Mouse (Mus musculus): ENCODE results near the gene Psen2. TPM values are rescaled to one million over a fixed set of nuclear protein-coding genes. Genes with fewer than 3 reads are reported as not detected.

Psen2 gene
- polyA plus RNA-seq, 1 experiment from 2014 or later, result 37.0 TPM

DNA sequence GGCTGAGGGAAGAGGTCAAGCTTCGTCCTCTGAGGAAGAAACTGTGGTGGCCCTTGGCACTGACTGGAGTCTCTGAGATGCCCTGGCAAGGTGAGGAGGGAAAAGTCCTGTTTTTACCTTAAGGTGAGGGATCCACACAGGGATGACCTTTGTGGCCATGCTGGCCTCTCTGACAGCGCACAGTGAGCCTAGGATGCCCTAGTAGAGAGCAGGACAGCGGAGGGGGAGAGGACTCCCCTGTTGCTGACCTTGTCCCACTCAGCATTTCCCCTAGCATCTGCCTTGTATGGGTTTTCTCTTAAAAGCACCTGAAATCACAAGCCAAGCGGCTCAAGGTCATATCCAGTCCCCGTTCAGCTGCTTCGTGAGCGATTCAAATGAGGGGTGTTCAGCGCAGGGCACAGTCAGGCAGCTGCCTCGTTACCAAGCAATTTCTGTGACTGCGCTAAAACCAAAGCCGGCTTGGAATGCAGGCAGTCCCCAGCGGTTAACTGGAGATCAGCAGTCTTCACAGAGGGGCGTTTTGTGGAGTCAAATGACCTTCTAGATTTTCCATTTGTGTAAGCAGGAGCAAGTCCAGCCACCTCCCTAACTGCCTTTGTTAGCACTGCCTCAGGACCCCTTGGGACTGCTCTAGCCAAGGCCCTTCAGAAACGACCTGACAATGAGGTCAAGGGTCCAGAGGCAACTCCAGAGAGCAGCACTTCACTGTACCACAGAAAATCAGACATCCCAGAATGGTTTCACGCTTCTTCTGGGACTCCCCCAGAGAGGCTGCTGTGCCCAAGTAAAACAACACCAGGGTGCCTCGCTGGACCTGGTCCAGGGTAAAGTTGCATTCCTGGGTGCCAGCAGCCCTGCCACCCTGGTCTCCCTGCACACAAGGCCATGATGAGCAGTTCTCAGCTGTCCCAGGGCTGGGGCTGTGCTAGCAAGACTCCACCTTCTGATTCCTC is 20.9 kb upstream of the Psen2 start:
- peaks cover 8% of the 10 kb centered on the region for H3K4me1 ChIP-seq (ENCODE audit: control insufficient read depth, low read depth, low read length)
- no peak overlapping the region for H3K27ac ChIP-seq (ENCODE audit: low read length)
- H3K9me3 ChIP-seq (replicated peaks; ENCODE audit: control insufficient read depth, low read length), result no peaks in the 10 kb centered on the region
- no peak overlapping the region for H3K9ac ChIP-seq (ENCODE audit: low read depth, low read length)
- ATAC-seq (ENCODE audit: low read depth), result no peak
- no peak overlapping the region for H3K4me3 ChIP-seq (ENCODE audit: low read depth, low read length)
- no peak overlapping the region for H3K4me2 ChIP-seq (ENCODE audit: low read depth, low read length)
- H3K36me3 ChIP-seq (ENCODE audit: control insufficient read depth, insufficient read depth), result no peaks in the 10 kb centered on the region
- 40% methylated on average over 16 of the region's 16 CpGs for WGBS (ENCODE audit: insufficient replicate concordance)
- H3K27me3 ChIP-seq (ENCODE audit: control insufficient read depth, insufficient read depth, low read depth, low read length), result no peaks in the 10 kb centered on the region

DNA sequence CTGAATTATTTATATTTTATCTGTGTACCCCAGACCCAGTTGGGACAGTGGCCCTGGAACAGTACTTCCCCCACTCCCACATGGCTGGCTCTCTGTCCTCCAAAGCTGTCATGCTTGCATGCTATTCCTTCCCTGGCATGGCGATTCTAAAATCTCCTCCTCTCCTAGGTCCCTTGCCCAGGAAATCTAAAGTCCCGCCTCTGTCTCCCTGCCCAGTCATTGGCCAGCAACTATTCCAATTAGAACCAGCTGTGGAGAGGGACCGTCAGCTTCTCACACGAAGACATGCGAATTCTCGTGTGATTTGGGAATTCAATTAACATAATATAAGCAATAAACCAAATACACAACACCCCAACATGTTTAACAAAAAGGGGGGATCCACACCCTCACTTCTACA is 19.3 kb upstream of the Psen2 start:
- H3K4me3 ChIP-seq (ENCODE audit: low read depth, low read length), result no peak overlapping the region
- H3K27me3 ChIP-seq (ENCODE audit: control insufficient read depth, insufficient read depth, low read depth, low read length), result no peaks in the 10 kb centered on the region
- no peaks in the 10 kb centered on the region for H3K36me3 ChIP-seq (ENCODE audit: control insufficient read depth, insufficient read depth)
- 67% methylated on average over 6 of the region's 6 CpGs for WGBS (ENCODE audit: insufficient replicate concordance)
- H3K9me3 ChIP-seq (replicated peaks; ENCODE audit: control insufficient read depth, low read length), result no peaks in the 10 kb centered on the region
- H3K9ac ChIP-seq (ENCODE audit: low read depth, low read length), result no peak overlapping the region
- no peak for ATAC-seq (ENCODE audit: low read depth)
- H3K4me1 ChIP-seq (ENCODE audit: control insufficient read depth, low read depth, low read length), result peaks cover 8% of the 10 kb centered on the region
- no peak overlapping the region for H3K27ac ChIP-seq (ENCODE audit: low read length)
- no peak overlapping the region for H3K4me2 ChIP-seq (ENCODE audit: low read depth, low read length)

DNA sequence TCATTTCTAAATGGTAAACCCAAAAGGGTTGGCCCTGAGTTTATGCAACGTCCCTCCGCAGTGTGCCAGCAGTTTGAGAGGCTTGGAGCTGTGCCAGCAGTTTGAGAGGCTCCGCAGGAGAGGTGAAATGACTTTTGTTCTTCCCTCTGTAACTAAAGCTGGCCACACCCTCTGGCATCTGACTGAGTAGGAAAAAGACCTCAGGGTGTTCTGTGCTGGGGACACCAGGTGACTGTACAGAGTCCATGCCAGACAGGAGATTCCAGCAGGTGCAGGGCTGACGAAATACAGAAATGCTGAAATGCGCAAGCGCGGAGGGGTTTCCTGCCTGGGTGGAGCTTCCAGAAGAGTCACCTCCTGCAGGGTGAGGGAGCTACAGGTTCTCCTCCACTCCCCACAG is 16.4 kb upstream of the Psen2 start:
- peak; percentile 93 for ATAC-seq (ENCODE audit: low read depth)
- Histone ChIP-seq H3K27me3 (ENCODE audit: control insufficient read depth, insufficient read depth, low read depth, low read length) (no peaks in the 10 kb centered on the region), H3K9me3 (replicated peaks; ENCODE audit: control insufficient read depth, low read length) (no peaks in the 10 kb centered on the region), H3K4me1 (ENCODE audit: control insufficient read depth, low read depth, low read length) (peaks cover 8% of the 10 kb centered on the region), H3K27ac (ENCODE audit: low read length) (peak overlapping the region; percentile 36; the same call in 1 of the 2 replicates), H3K9ac (ENCODE audit: low read depth, low read length) (no peak overlapping the region), H3K36me3 (ENCODE audit: control insufficient read depth, insufficient read depth) (no peaks in the 10 kb centered on the region), H3K4me2 (ENCODE audit: low read depth, low read length) (peak overlapping the region; percentile 37), H3K4me3 (ENCODE audit: low read depth, low read length) (no peak overlapping the region; the same call in 1 of the 2 replicates)
- 23% methylated on average over 7 of the region's 7 CpGs for WGBS (ENCODE audit: insufficient replicate concordance)

DNA sequence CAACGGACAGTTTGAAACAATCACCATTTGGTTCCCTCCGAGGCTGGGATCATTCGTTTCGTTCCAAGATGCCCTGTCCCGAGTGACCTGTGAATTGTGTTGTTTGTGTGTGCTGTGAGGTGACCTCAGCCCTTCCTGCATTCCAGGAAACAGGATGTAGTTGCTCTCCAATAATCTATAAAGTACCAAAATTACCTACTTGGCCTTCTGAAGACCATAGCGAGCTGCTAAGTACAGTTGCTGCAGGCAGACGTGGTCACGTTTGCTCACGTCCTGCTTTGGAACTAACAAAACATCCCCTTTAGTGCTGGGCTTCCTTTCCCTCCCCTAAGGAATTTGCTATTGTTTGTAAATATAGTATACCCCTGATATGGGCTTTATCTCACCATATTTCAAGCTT is 14.3 kb upstream of the Psen2 start:
- no peaks in the 10 kb centered on the region for H3K36me3 ChIP-seq (ENCODE audit: control insufficient read depth, insufficient read depth)
- no peaks in the 10 kb centered on the region for H3K27me3 ChIP-seq (ENCODE audit: control insufficient read depth, insufficient read depth, low read depth, low read length)
- H3K27ac ChIP-seq (ENCODE audit: low read length), result no peak overlapping the region
- no peak overlapping the region for H3K4me2 ChIP-seq (ENCODE audit: low read depth, low read length)
- no peak overlapping the region for H3K4me3 ChIP-seq (ENCODE audit: low read depth, low read length)
- no peaks in the 10 kb centered on the region for H3K9me3 ChIP-seq (replicated peaks; ENCODE audit: control insufficient read depth, low read length)
- H3K9ac ChIP-seq (ENCODE audit: low read depth, low read length), result no peak overlapping the region
- 58% methylated on average over 9 of the region's 9 CpGs for whole genome bisulfite sequencing (ENCODE audit: insufficient replicate concordance)
- H3K4me1 ChIP-seq (ENCODE audit: control insufficient read depth, low read depth, low read length), result peaks cover 8% of the 10 kb centered on the region
- ATAC-seq (ENCODE audit: low read depth), result no peak

DNA sequence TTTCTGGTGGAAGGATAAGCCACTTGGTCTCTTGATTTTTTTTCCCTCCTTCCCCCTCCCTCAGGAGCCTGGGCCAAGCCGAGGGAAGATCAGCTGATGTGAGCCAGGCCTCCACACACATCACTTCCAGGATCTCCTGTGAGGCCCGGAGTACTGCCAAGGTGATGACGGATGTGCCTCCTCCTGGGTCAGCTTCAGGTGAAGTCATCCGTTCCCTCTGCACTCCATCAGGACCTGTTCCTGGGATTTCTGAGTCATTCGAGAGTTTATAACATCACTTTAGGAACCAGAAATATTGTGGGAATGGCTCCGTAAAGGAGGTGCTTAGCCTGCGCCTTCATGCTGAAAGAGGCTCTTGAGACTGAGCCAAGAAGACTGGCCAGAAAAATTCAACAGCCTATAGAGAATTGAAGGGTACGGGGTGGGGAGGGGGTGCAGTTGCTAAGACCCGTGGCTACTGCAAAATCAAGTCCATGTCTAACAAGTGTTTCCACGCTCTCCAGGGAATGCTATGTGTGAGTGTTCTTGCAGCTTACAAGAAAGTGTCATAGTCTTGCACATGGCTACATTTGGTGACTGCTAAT is 11.6 kb upstream of the Psen2 start:
- WGBS (ENCODE audit: insufficient replicate concordance), result 73% methylated on average over 10 of the region's 10 CpGs
- Histone ChIP-seq H3K27me3 (ENCODE audit: control insufficient read depth, insufficient read depth, low read depth, low read length) (no peaks in the 10 kb centered on the region), H3K36me3 (ENCODE audit: control insufficient read depth, insufficient read depth) (no peaks in the 10 kb centered on the region), H3K27ac (ENCODE audit: low read length) (no peak overlapping the region), H3K4me2 (ENCODE audit: low read depth, low read length) (no peak overlapping the region), H3K9me3 (replicated peaks; ENCODE audit: control insufficient read depth, low read length) (no peaks in the 10 kb centered on the region), H3K4me1 (ENCODE audit: control insufficient read depth, low read depth, low read length) (peaks cover 4% of the 10 kb centered on the region), H3K4me3 (ENCODE audit: low read depth, low read length) (no peak overlapping the region), H3K9ac (ENCODE audit: low read depth, low read length) (no peak overlapping the region)
- no peak for ATAC-seq (ENCODE audit: low read depth)

DNA sequence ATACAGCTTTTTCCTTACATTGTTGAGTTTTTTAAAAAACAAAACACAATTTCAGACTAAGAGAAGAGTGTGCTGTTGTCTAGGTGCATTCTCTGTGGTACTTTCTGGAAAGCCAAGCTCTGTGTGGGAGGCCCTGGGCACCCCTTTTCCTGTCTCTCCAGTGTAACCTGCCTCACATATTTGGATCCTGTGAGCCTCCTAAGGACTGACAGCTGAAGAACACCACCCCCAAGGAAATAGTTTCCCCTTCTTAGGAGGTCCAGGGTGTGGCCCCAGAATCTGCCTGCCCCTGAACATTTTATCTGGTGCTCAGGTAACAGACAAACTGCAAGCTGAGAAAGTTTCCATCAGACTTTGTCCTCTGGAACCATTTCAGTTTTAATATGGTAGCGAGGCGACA is 5.8 kb upstream of the Psen2 start:
- no peak for ATAC-seq (ENCODE audit: low read depth)
- H3K4me2 ChIP-seq (ENCODE audit: low read depth, low read length), result no peak overlapping the region
- 54% methylated on average over 2 of the region's 2 CpGs for WGBS (ENCODE audit: insufficient replicate concordance)
- H3K27me3 ChIP-seq (ENCODE audit: control insufficient read depth, insufficient read depth, low read depth, low read length), result no peaks in the 10 kb centered on the region; the same call in 1 of the 2 replicates
- no peaks in the 10 kb centered on the region for H3K9me3 ChIP-seq (replicated peaks; ENCODE audit: control insufficient read depth, low read length)
- no peak overlapping the region for H3K4me3 ChIP-seq (ENCODE audit: low read depth, low read length)
- no peaks in the 10 kb centered on the region for H3K36me3 ChIP-seq (ENCODE audit: control insufficient read depth, insufficient read depth)
- no peak overlapping the region for H3K27ac ChIP-seq (ENCODE audit: low read length)
- H3K9ac ChIP-seq (ENCODE audit: low read depth, low read length), result no peak overlapping the region
- H3K4me1 ChIP-seq (ENCODE audit: control insufficient read depth, low read depth, low read length), result peaks cover 15% of the 10 kb centered on the region

DNA sequence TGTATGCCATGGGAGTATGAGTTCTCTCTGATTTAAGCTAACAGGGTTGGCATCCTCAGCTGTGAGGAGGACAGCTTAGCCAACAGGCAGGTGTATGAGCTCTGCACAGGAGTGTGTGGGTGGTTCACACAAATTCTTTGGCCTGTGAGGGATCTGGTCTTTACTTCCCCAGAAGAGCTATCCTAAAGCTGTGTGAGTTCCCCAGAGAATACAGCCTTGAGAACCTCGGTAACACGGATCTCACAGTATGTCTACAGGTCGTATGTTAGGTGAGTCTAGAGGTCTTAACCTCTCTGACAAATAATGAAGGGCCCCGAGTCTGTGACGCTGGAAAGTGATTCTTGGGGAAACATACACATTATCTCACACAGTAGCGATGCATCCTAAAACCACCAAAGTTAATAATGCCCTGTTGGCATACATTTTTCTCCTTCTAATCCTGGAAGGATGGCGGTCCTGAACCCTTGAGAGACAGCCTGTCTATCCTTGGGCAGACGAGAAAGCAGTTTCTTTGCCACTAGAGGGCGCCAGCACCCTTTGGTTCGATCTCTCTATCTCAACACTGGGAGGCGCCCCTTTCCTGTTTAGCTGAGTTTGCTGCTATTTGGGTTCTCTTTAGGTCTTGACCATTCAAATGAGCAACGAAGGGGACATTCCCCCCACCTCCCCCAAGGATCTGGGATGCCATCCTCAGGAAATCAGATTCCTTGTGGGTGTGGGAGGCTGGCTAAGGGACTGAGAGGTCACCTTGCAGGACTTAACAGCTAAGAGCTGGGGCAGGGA is 5.2 kb upstream of the Psen2 start:
- Histone ChIP-seq H3K9me3 (replicated peaks; ENCODE audit: control insufficient read depth, low read length) (no peaks in the 10 kb centered on the region), H3K4me1 (ENCODE audit: control insufficient read depth, low read depth, low read length) (peaks cover 17% of the 10 kb centered on the region), H3K4me3 (ENCODE audit: low read depth, low read length) (no peak overlapping the region), H3K36me3 (ENCODE audit: control insufficient read depth, insufficient read depth) (no peaks in the 10 kb centered on the region), H3K9ac (ENCODE audit: low read depth, low read length) (no peak overlapping the region), H3K4me2 (ENCODE audit: low read depth, low read length) (no peak overlapping the region), H3K27ac (ENCODE audit: low read length) (no peak overlapping the region), H3K27me3 (ENCODE audit: control insufficient read depth, insufficient read depth, low read depth, low read length) (no peaks in the 10 kb centered on the region; the same call in 1 of the 2 replicates)
- peak; percentile 63 for ATAC-seq (ENCODE audit: low read depth)
- 15% methylated on average over 12 of the region's 12 CpGs for WGBS (ENCODE audit: insufficient replicate concordance)

DNA sequence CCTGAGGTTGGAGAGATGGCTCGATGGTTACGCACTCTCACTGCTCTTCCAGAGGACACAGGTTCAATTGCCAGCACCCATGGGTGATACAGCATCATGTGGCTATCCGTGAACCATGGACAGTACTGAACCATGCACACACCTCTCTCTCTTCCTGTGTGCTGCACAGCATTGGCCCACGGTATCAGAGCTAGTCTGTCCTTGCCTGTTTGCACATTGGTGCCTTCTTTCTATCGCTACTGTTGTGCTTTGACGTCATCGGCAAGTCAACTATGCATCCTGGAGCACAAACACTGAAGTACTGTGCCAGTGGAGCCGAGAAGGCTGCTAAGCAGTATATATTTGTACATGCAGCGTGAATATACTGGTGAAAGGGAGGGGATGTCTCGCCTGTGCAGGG is 3.9 kb upstream of the Psen2 start:
- H3K27ac ChIP-seq (ENCODE audit: low read length), result no peak overlapping the region
- H3K4me1 ChIP-seq (ENCODE audit: control insufficient read depth, low read depth, low read length), result peaks cover 26% of the 10 kb centered on the region
- ATAC-seq (ENCODE audit: low read depth), result no peak
- no peak overlapping the region for H3K4me2 ChIP-seq (ENCODE audit: low read depth, low read length)
- no peaks in the 10 kb centered on the region for H3K9me3 ChIP-seq (replicated peaks; ENCODE audit: control insufficient read depth, low read length)
- no peaks in the 10 kb centered on the region; the same call in 1 of the 2 replicates for H3K27me3 ChIP-seq (ENCODE audit: control insufficient read depth, insufficient read depth, low read depth, low read length)
- 60% methylated on average over 10 of the region's 10 CpGs for WGBS (ENCODE audit: insufficient replicate concordance)
- no peak overlapping the region for H3K9ac ChIP-seq (ENCODE audit: low read depth, low read length)
- H3K36me3 ChIP-seq (ENCODE audit: control insufficient read depth, insufficient read depth), result no peaks in the 10 kb centered on the region
- no peak overlapping the region for H3K4me3 ChIP-seq (ENCODE audit: low read depth, low read length)
